Mouse (Mus musculus) CH12.LX (cell line): ENCODE results near the gene Srp54a. TPM values are rescaled to one million over a fixed set of nuclear protein-coding genes. Genes with fewer than 3 reads are reported as not detected.

ENCODE experiments used
- DNase-seq: peaks from one replicate; pipeline ENCODE4 v3.0.0-alpha.2; 2013; ENCODE audit errors: extremely low read depth
- H3K27ac ChIP-seq: 2 replicates; pipeline ENCODE4 v1.5.1; 2012; ENCODE audit warnings: low read depth, mild to moderate bottlenecking, control low read depth, moderate library complexity; ENCODE audit not compliant: insufficient read depth
- H3K27me3 ChIP-seq: replicated peaks from 2 replicates; pipeline ENCODE3; 2012; ENCODE audit warnings: inconsistent platforms
- H3K36me3 ChIP-seq, 2 experiments: replicated peaks in 1 of 2; 2 replicates each; pipeline versions ENCODE3 to v1.6.1; 2012; ENCODE audit warnings: inconsistent platforms in 1 of 2, low read length in 1 of 2, mild to moderate bottlenecking in 1 of 2, mixed read lengths in 1 of 2, moderate library complexity in 1 of 2; ENCODE audit not compliant: control insufficient read depth in 1 of 2, insufficient read depth in 1 of 2
- H3K4me1 ChIP-seq, 2 experiments: 2 replicates each; pipeline ENCODE4 v1.6.1; 2012; ENCODE audit warnings: inconsistent platforms in 1 of 2, moderate library complexity in 1 of 2; ENCODE audit not compliant: insufficient read depth in 2 of 2, control insufficient read depth in 1 of 2
- H3K4me2 ChIP-seq: 2 replicates; pipeline ENCODE4 v1.6.1; 2012; ENCODE audit warnings: low read depth, mild to moderate bottlenecking, control low read depth; ENCODE audit not compliant: poor library complexity, insufficient read depth, severe bottlenecking
- H3K4me3 ChIP-seq, 3 experiments: fragments of 150-350 bp in 1 of 3; sonication (generic) in 1 of 3; replicated peaks in 1 of 3; 2 replicates each; pipeline versions ENCODE3 to v1.5.1; 2011 to 2012; ENCODE audit warnings: low read depth in 2 of 3, low read length in 2 of 3, mild to moderate bottlenecking in 2 of 3, moderate library complexity in 2 of 3, control low read depth in 1 of 3, improper control_type of control experiment in 1 of 3, inconsistent platforms in 1 of 3, mixed read lengths in 1 of 3; ENCODE audit not compliant: poor library complexity in 1 of 3
- H3K79me2 ChIP-seq: replicated peaks from 2 replicates; pipeline ENCODE4 v1.6.1; 2012; ENCODE audit warnings: mild to moderate bottlenecking, moderate library complexity; ENCODE audit not compliant: control insufficient read depth, poor library complexity, insufficient read depth, severe bottlenecking; ENCODE audit errors: extremely low read depth
- H3K9ac ChIP-seq: 2 replicates; pipeline ENCODE4 v1.6.1; 2012; ENCODE audit warnings: low read depth, mild to moderate bottlenecking, control low read depth, moderate library complexity; ENCODE audit not compliant: insufficient read depth
- H3K9me3 ChIP-seq: replicated peaks from 2 replicates; pipeline ENCODE3; 2012; ENCODE audit warnings: low read length, inconsistent platforms, mixed read lengths
- BHLHE40 ChIP-seq: IDR thresholded peaks from 2 replicates; pipeline ENCODE4 v1.6.1; 2011; ENCODE audit warnings: mild to moderate bottlenecking, low read depth, low read length, improper control_type of control experiment
- CHD1 ChIP-seq: IDR thresholded peaks from 2 replicates; pipeline ENCODE4 v1.6.1; 2012; ENCODE audit warnings: low read depth, low read length, improper control_type of control experiment, inconsistent platforms
- CHD2 ChIP-seq: IDR thresholded peaks from 2 replicates; pipeline ENCODE4 v1.6.1; 2011; ENCODE audit warnings: low read length, improper control_type of control experiment
- CTCF ChIP-seq, 2 experiments: IDR thresholded peaks in 1 of 2; conservative IDR thresholded peaks in 1 of 2; 2 replicates each; pipeline ENCODE4 v1.5.1; 2011 to 2012; ENCODE audit warnings: low read depth in 2 of 2, low read length in 2 of 2, improper control_type of control experiment in 1 of 2, inconsistent platforms in 1 of 2, mild to moderate bottlenecking in 1 of 2, moderate library complexity in 1 of 2
- E2F4 ChIP-seq: IDR thresholded peaks from 2 replicates; pipeline ENCODE4 v1.6.1; 2011; ENCODE audit warnings: low read depth, low read length, improper control_type of control experiment; ENCODE audit not compliant: insufficient replicate concordance
- EP300 ChIP-seq: IDR thresholded peaks from 2 replicates; pipeline ENCODE4 v1.6.1; 2011; ENCODE audit warnings: low read length, improper control_type of control experiment
- ETS1 ChIP-seq: conservative IDR thresholded peaks from 2 replicates; pipeline ENCODE4 v1.6.1; 2012; ENCODE audit warnings: low read depth, mild to moderate bottlenecking, inconsistent platforms, low read length, improper control_type of control experiment, moderate library complexity
- GABPA ChIP-seq: IDR thresholded peaks from 2 replicates; pipeline ENCODE4 v1.6.1; 2012; ENCODE audit warnings: low read depth, low read length, improper control_type of control experiment, inconsistent platforms; ENCODE audit not compliant: insufficient replicate concordance
- HCFC1 ChIP-seq: IDR thresholded peaks from 2 replicates; pipeline ENCODE4 v1.6.1; 2012; ENCODE audit warnings: low read depth, mild to moderate bottlenecking, inconsistent platforms, low read length, improper control_type of control experiment
- IRF4 ChIP-seq: IDR thresholded peaks from 2 replicates; pipeline ENCODE4 v1.6.1; 2014; ENCODE audit warnings: low read depth, mild to moderate bottlenecking, inconsistent platforms, low read length, improper control_type of control experiment
- JUN ChIP-seq: IDR thresholded peaks from 2 replicates; pipeline ENCODE4 v1.6.1; 2011; ENCODE audit warnings: low read depth, mild to moderate bottlenecking, low read length, improper control_type of control experiment, moderate library complexity; ENCODE audit not compliant: insufficient read depth
- JUND ChIP-seq: conservative IDR thresholded peaks from 2 replicates; pipeline ENCODE4 v1.6.1; 2011; ENCODE audit warnings: low read depth, low read length, improper control_type of control experiment
- MAFK ChIP-seq: IDR thresholded peaks from 2 replicates; pipeline ENCODE4 v1.6.1; 2011; ENCODE audit warnings: low read length, improper control_type of control experiment; ENCODE audit not compliant: insufficient replicate concordance
- MAX ChIP-seq: IDR thresholded peaks from 2 replicates; pipeline ENCODE4 v1.6.1; 2011; ENCODE audit warnings: low read length, improper control_type of control experiment
- MAZ ChIP-seq: IDR thresholded peaks from 2 replicates; pipeline ENCODE4 v1.6.1; 2012; ENCODE audit warnings: low read depth, mild to moderate bottlenecking, inconsistent platforms, low read length, improper control_type of control experiment, moderate library complexity
- MEF2A ChIP-seq: IDR thresholded peaks from 2 replicates; pipeline ENCODE4 v1.6.1; 2014; ENCODE audit warnings: low read depth, mild to moderate bottlenecking, inconsistent platforms, low read length, improper control_type of control experiment, borderline replicate concordance
- MXI1 ChIP-seq: IDR thresholded peaks from 2 replicates; pipeline ENCODE4 v1.6.1; 2011; ENCODE audit warnings: mild to moderate bottlenecking, low read depth, low read length, improper control_type of control experiment
- NELFE ChIP-seq: IDR thresholded peaks from 2 replicates; pipeline ENCODE4 v1.6.1; 2011; ENCODE audit warnings: low read depth, low read length, improper control_type of control experiment
- NRF1 ChIP-seq: IDR thresholded peaks from 2 replicates; pipeline ENCODE4 v1.6.1; 2014; ENCODE audit warnings: low read depth, mild to moderate bottlenecking, inconsistent platforms, low read length, improper control_type of control experiment, moderate library complexity
- PAX5 ChIP-seq: IDR thresholded peaks from 2 replicates; pipeline ENCODE4 v1.6.1; 2012; ENCODE audit warnings: low read length, inconsistent platforms, mixed read lengths
- POLR2AphosphoS2 ChIP-seq: IDR thresholded peaks from 2 replicates; pipeline ENCODE4 v1.6.1; 2011; ENCODE audit warnings: low read depth, low read length, improper control_type of control experiment
- SMC3 ChIP-seq: IDR thresholded peaks from 2 replicates; pipeline ENCODE4 v1.6.1; 2011; ENCODE audit warnings: low read depth, low read length, improper control_type of control experiment
- TBP ChIP-seq: conservative IDR thresholded peaks from 2 replicates; pipeline ENCODE4 v1.6.1; 2011; ENCODE audit warnings: low read depth, low read length, improper control_type of control experiment
- TCF12 ChIP-seq: IDR thresholded peaks from 2 replicates; pipeline ENCODE4 v1.6.1; 2014; ENCODE audit warnings: low read depth, mild to moderate bottlenecking, inconsistent platforms, low read length, improper control_type of control experiment
- USF1 ChIP-seq: IDR thresholded peaks from 2 replicates; pipeline ENCODE4 v1.6.1; 2014; ENCODE audit warnings: low read depth, mild to moderate bottlenecking, inconsistent platforms, low read length, improper control_type of control experiment
- USF2 ChIP-seq: conservative IDR thresholded peaks from 2 replicates; pipeline ENCODE4 v1.6.1; 2011; ENCODE audit warnings: low read depth, low read length, improper control_type of control experiment
- ZKSCAN1 ChIP-seq: IDR thresholded peaks from 2 replicates; pipeline ENCODE4 v1.6.1; 2012; ENCODE audit warnings: low read depth, inconsistent platforms, low read length, improper control_type of control experiment, borderline replicate concordance
- ZMIZ1 ChIP-seq: IDR thresholded peaks from 2 replicates; pipeline ENCODE4 v1.6.1; 2012; ENCODE audit warnings: low read depth, mild to moderate bottlenecking, inconsistent platforms, low read length, improper control_type of control experiment
- ZNF384 ChIP-seq: IDR thresholded peaks from 2 replicates; pipeline ENCODE4 v1.6.1; 2012; ENCODE audit warnings: low read depth, low read length, improper control_type of control experiment, inconsistent platforms
- dilution Hi-C: fragments of 300-500 bp; cut with MboI; formaldehyde crosslinking; loops from 2 replicates; pipeline ENCODE4 v1.14.3; 2020; ENCODE audit warnings: low sequenced_read_pairs; ENCODE audit not compliant: extremely low pct_unique_long_range_greater_than_20kb, extremely low pct_ligation_motif_present
- in situ Hi-C: fragments of 300-500 bp; cut with MboI; formaldehyde crosslinking; loops from 3 replicates; pipeline ENCODE4 v1.14.3; 2019; ENCODE audit warnings: low sequenced_read_pairs, low pct_ligation_motif_present, low pct_unique_long_range_greater_than_20kb, mixed read lengths
- polyA plus RNA-seq: library from polyadenylated mRNA; unstranded; fragments of >175 nt; gene quantifications from 2 replicates; pipeline ENCODE4 v1.2.1, GENCODE M21; 2012; ENCODE audit warnings: low read depth; ENCODE audit not compliant: insufficient read length
- total RNA-seq, 2 experiments: library from RNA; depleted of rRNA; stranded (reverse); fragments of 300-350 nt in 1 of 2; fragments of >200 nt in 1 of 2; gene quantifications; 2 replicates each; pipeline ENCODE4 v1.2.3; 2012 to 2014

Gene Srp54a
- total and polyA plus RNA-seq, 3 experiments = 70.7 to 126 (median 101) TPM

GRCm38 (mm10) chr12:55056703-55057102 is 23.4 kb upstream of the Srp54a start:
- Histone ChIP-seq H3K9ac (no peak overlapping the region), H3K79me2 (no peaks in the 10 kb centered on the region), H3K4me3 (no peak overlapping the region), H3K36me3 (peaks cover 11 to 56% of the 10 kb centered on the region in 2 experiments), H3K4me1 (peaks cover 0 to 2% of the 10 kb centered on the region in 2 experiments; a peak in 1 of 4 replicates), H3K4me2 (no peak overlapping the region), H3K9me3 (no peaks in the 10 kb centered on the region), H3K27ac (no peak overlapping the region), H3K27me3 (no peaks in the 10 kb centered on the region)
- TF ChIP-seq POLR2AphosphoS2 (no peak), MAZ (no peak), SMC3 (no peak), MAX (no peak), ZKSCAN1 (no peak), E2F4 (no peak), CHD1 (no peak), JUN (no peak), ETS1 (no peak), MAFK (no peak), USF1 (no peak), GABPA (no peak), CHD2 (no peak), JUND (no peak), USF2 (no peak), HCFC1 (no peak), BHLHE40 (no peak)
- in situ Hi-C loops = no loop called here
- dilution Hi-C loops = no loop called here
- DNase-seq = no peak

- Histone ChIP-seq H3K9ac (no peak overlapping the region), H3K4me1 (no peaks in the 10 kb centered on the region), H3K4me2 (no peak overlapping the region), H3K4me3 (no peak overlapping the region), H3K9me3 (no peaks in the 10 kb centered on the region), H3K79me2 (no peaks in the 10 kb centered on the region), H3K36me3 (peaks cover 14 to 52% of the 10 kb centered on the region in 2 experiments), H3K27me3 (no peaks in the 10 kb centered on the region), H3K27ac (no peak overlapping the region)
- dilution Hi-C loops (no loop called here), in situ Hi-C loops (no loop called here)
- DNase-seq = no peak
- TF ChIP-seq MXI1 (no peak), MEF2A (no peak), NRF1 (no peak), POLR2AphosphoS2 (no peak), TCF12 (no peak), USF2 (no peak), ZNF384 (no peak), MAX (no peak), CTCF (conservative IDR thresholded peaks at IDR 0.05 in 1 of 2, IDR thresholded peaks at IDR 0.05 in 1 of 2; ENCODE audit: low read depth in 2 of 2, low read length in 2 of 2) (no peak), JUND (no peak), PAX5 (no peak), CHD2 (no peak), NELFE (no peak), EP300 (no peak), IRF4 (no peak), HCFC1 (no peak), JUN (no peak), ZMIZ1 (no peak), TBP (no peak), GABPA (no peak)
Measured at GRCm38 (mm10) chr12:55058865-55059615, 21.0 kb upstream of the Srp54a start.
